Mouse (Mus musculus): ENCODE results near the gene Zfp39.

Gene Zfp39

GRCm38 (mm10) chr11:58903511-58904409 lies at the start of gene Zfp39:
Gene Zfp39 (minus strand): TSS chr11:58904225.
- peak; percentile 95 for DNase-seq

GRCm38 (mm10) chr11:58953351-58954169 lies 49.5 kb upstream of the Zfp39 start:
- no peak for DNase-seq

- no peak for DNase-seq
Observed at GRCm38 (mm10) chr11:58951210-58951609, 47.2 kb upstream of the Zfp39 start.

- peak; percentile 82 for DNase-seq
Observed at GRCm38 (mm10) chr11:58949480-58950431, 45.7 kb upstream of the Zfp39 start.

- peak; percentile 89 for DNase-seq
Observed at GRCm38 (mm10) chr11:58948542-58949479, 44.8 kb upstream of the Zfp39 start, which contains the start of gene Hist3h2ba. Gene Hist3h2ba (plus strand): TSS chr11:58948920.

GRCm38 (mm10) chr11:58947798-58948528 lies 43.9 kb upstream of the Zfp39 start:
- DNase-seq = peak; percentile 81

- DNase-seq = no peak
Observed at GRCm38 (mm10) chr11:58947306-58947705, 43.3 kb upstream of the Zfp39 start.

GRCm38 (mm10) chr11:58944136-58944535 lies 40.1 kb upstream of the Zfp39 start:
- no peak for DNase-seq

GRCm38 (mm10) chr11:58939088-58939439 lies 35.0 kb upstream of the Zfp39 start:
- no peak for DNase-seq

- peak; percentile 95 for DNase-seq
Observed at GRCm38 (mm10) chr11:58938322-58939087, 34.5 kb upstream of the Zfp39 start, which contains the start of gene Rnf187. Gene Rnf187 (minus strand): TSS chr11:58938916.

GRCm38 (mm10) chr11:58937909-58938308 lies 33.9 kb upstream of the Zfp39 start:
- DNase-seq = peak; percentile 58

- no peak for DNase-seq
Observed at GRCm38 (mm10) chr11:58931576-58931975, 27.6 kb upstream of the Zfp39 start.

- DNase-seq = no peak
Observed at GRCm38 (mm10) chr11:58930254-58930653, 26.2 kb upstream of the Zfp39 start.

- no peak for DNase-seq
Observed at GRCm38 (mm10) chr11:58929641-58930040, 25.6 kb upstream of the Zfp39 start.

GRCm38 (mm10) chr11:58929055-58929454 lies 25.0 kb upstream of the Zfp39 start:
- DNase-seq = no peak

GRCm38 (mm10) chr11:58927790-58928651 lies 24.0 kb upstream of the Zfp39 start:
- DNase-seq = peak; percentile 48

- DNase-seq = no peak
Observed at GRCm38 (mm10) chr11:58927053-58927452, 23.0 kb upstream of the Zfp39 start.

GRCm38 (mm10) chr11:58926651-58927050 lies 22.6 kb upstream of the Zfp39 start:
- DNase-seq = no peak

- no peak for DNase-seq
Observed at GRCm38 (mm10) chr11:58922420-58922819, 18.4 kb upstream of the Zfp39 start.

Measured in cerebellum, adult 11-12 months (tissue).